Mouse (Mus musculus) CH12.LX (cell line): ENCODE measurements around the gene Arhgef40. TPM values are rescaled to one million over a fixed set of nuclear protein-coding genes. Genes with fewer than 3 reads are reported as not detected.

Experiments used
- DNase-seq: peaks from one replicate; pipeline ENCODE4 v3.0.0-alpha.2; 2013; ENCODE audit errors: extremely low read depth
- H3K27ac ChIP-seq: 2 replicates; pipeline ENCODE4 v1.5.1; 2012; ENCODE audit warnings: low read depth, mild to moderate bottlenecking, control low read depth, moderate library complexity; ENCODE audit not compliant: insufficient read depth
- H3K27me3 ChIP-seq: replicated peaks from 2 replicates; pipeline ENCODE3; 2012; ENCODE audit warnings: inconsistent platforms
- H3K36me3 ChIP-seq, 2 experiments: replicated peaks in 1 of 2; 2 replicates each; pipeline versions ENCODE3 to v1.6.1; 2012; ENCODE audit warnings: inconsistent platforms in 1 of 2, low read length in 1 of 2, mild to moderate bottlenecking in 1 of 2, mixed read lengths in 1 of 2, moderate library complexity in 1 of 2; ENCODE audit not compliant: control insufficient read depth in 1 of 2, insufficient read depth in 1 of 2
- H3K4me1 ChIP-seq, 2 experiments: 2 replicates each; pipeline ENCODE4 v1.6.1; 2012; ENCODE audit warnings: inconsistent platforms in 1 of 2, moderate library complexity in 1 of 2; ENCODE audit not compliant: insufficient read depth in 2 of 2, control insufficient read depth in 1 of 2
- H3K4me2 ChIP-seq: 2 replicates; pipeline ENCODE4 v1.6.1; 2012; ENCODE audit warnings: low read depth, mild to moderate bottlenecking, control low read depth; ENCODE audit not compliant: poor library complexity, insufficient read depth, severe bottlenecking
- H3K4me3 ChIP-seq, 3 experiments: fragments of 150-350 bp in 1 of 3; sonication (generic) in 1 of 3; replicated peaks in 1 of 3; 2 replicates each; pipeline versions ENCODE3 to v1.5.1; 2011 to 2012; ENCODE audit warnings: low read depth in 2 of 3, low read length in 2 of 3, mild to moderate bottlenecking in 2 of 3, moderate library complexity in 2 of 3, control low read depth in 1 of 3, improper control_type of control experiment in 1 of 3, inconsistent platforms in 1 of 3, mixed read lengths in 1 of 3; ENCODE audit not compliant: poor library complexity in 1 of 3
- H3K79me2 ChIP-seq: replicated peaks from 2 replicates; pipeline ENCODE4 v1.6.1; 2012; ENCODE audit warnings: mild to moderate bottlenecking, moderate library complexity; ENCODE audit not compliant: control insufficient read depth, poor library complexity, insufficient read depth, severe bottlenecking; ENCODE audit errors: extremely low read depth
- H3K9ac ChIP-seq: 2 replicates; pipeline ENCODE4 v1.6.1; 2012; ENCODE audit warnings: low read depth, mild to moderate bottlenecking, control low read depth, moderate library complexity; ENCODE audit not compliant: insufficient read depth
- H3K9me3 ChIP-seq: replicated peaks from 2 replicates; pipeline ENCODE3; 2012; ENCODE audit warnings: low read length, inconsistent platforms, mixed read lengths
- BHLHE40 ChIP-seq: IDR thresholded peaks from 2 replicates; pipeline ENCODE4 v1.6.1; 2011; ENCODE audit warnings: mild to moderate bottlenecking, low read depth, low read length, improper control_type of control experiment
- CHD2 ChIP-seq: IDR thresholded peaks from 2 replicates; pipeline ENCODE4 v1.6.1; 2011; ENCODE audit warnings: low read length, improper control_type of control experiment
- CTCF ChIP-seq, 2 experiments: IDR thresholded peaks in 1 of 2; conservative IDR thresholded peaks in 1 of 2; 2 replicates each; pipeline ENCODE4 v1.5.1; 2011 to 2012; ENCODE audit warnings: low read depth in 2 of 2, low read length in 2 of 2, improper control_type of control experiment in 1 of 2, inconsistent platforms in 1 of 2, mild to moderate bottlenecking in 1 of 2, moderate library complexity in 1 of 2
- ELF1 ChIP-seq: IDR thresholded peaks from 2 replicates; pipeline ENCODE4 v1.6.1; 2014; ENCODE audit warnings: low read depth, mild to moderate bottlenecking, inconsistent platforms, low read length, improper control_type of control experiment
- EP300 ChIP-seq: IDR thresholded peaks from 2 replicates; pipeline ENCODE4 v1.6.1; 2011; ENCODE audit warnings: low read length, improper control_type of control experiment
- GABPA ChIP-seq: IDR thresholded peaks from 2 replicates; pipeline ENCODE4 v1.6.1; 2012; ENCODE audit warnings: low read depth, low read length, improper control_type of control experiment, inconsistent platforms; ENCODE audit not compliant: insufficient replicate concordance
- IRF4 ChIP-seq: IDR thresholded peaks from 2 replicates; pipeline ENCODE4 v1.6.1; 2014; ENCODE audit warnings: low read depth, mild to moderate bottlenecking, inconsistent platforms, low read length, improper control_type of control experiment
- KAT2A ChIP-seq: IDR thresholded peaks from 2 replicates; pipeline ENCODE4 v1.6.1; 2012; ENCODE audit warnings: low read length, improper control_type of control experiment, inconsistent platforms; ENCODE audit not compliant: insufficient replicate concordance
- MAX ChIP-seq: IDR thresholded peaks from 2 replicates; pipeline ENCODE4 v1.6.1; 2011; ENCODE audit warnings: low read length, improper control_type of control experiment
- MAZ ChIP-seq: IDR thresholded peaks from 2 replicates; pipeline ENCODE4 v1.6.1; 2012; ENCODE audit warnings: low read depth, mild to moderate bottlenecking, inconsistent platforms, low read length, improper control_type of control experiment, moderate library complexity
- PAX5 ChIP-seq: IDR thresholded peaks from 2 replicates; pipeline ENCODE4 v1.6.1; 2012; ENCODE audit warnings: low read length, inconsistent platforms, mixed read lengths
- POLR2A ChIP-seq: IDR thresholded peaks from 2 replicates; pipeline ENCODE4 v1.6.1; 2011; ENCODE audit warnings: low read depth, mild to moderate bottlenecking, improper control_type of control experiment, low read length
- RAD21 ChIP-seq: IDR thresholded peaks from 2 replicates; pipeline ENCODE4 v1.6.1; 2011; ENCODE audit warnings: low read depth, mild to moderate bottlenecking, low read length, improper control_type of control experiment, moderate library complexity
- SIN3A ChIP-seq: IDR thresholded peaks from 2 replicates; pipeline ENCODE4 v1.6.1; 2012; ENCODE audit warnings: low read length, improper control_type of control experiment, inconsistent platforms
- TBP ChIP-seq: conservative IDR thresholded peaks from 2 replicates; pipeline ENCODE4 v1.6.1; 2011; ENCODE audit warnings: low read depth, low read length, improper control_type of control experiment
- TCF12 ChIP-seq: IDR thresholded peaks from 2 replicates; pipeline ENCODE4 v1.6.1; 2014; ENCODE audit warnings: low read depth, mild to moderate bottlenecking, inconsistent platforms, low read length, improper control_type of control experiment
- UBTF ChIP-seq: IDR thresholded peaks from 2 replicates; pipeline ENCODE4 v1.6.1; 2012; ENCODE audit warnings: low read depth, mild to moderate bottlenecking, inconsistent platforms, low read length, improper control_type of control experiment, moderate library complexity
- USF2 ChIP-seq: conservative IDR thresholded peaks from 2 replicates; pipeline ENCODE4 v1.6.1; 2011; ENCODE audit warnings: low read depth, low read length, improper control_type of control experiment
- ZMIZ1 ChIP-seq: IDR thresholded peaks from 2 replicates; pipeline ENCODE4 v1.6.1; 2012; ENCODE audit warnings: low read depth, mild to moderate bottlenecking, inconsistent platforms, low read length, improper control_type of control experiment
- dilution Hi-C: fragments of 300-500 bp; cut with MboI; formaldehyde crosslinking; loops from 2 replicates; pipeline ENCODE4 v1.14.3; 2020; ENCODE audit warnings: low sequenced_read_pairs; ENCODE audit not compliant: extremely low pct_unique_long_range_greater_than_20kb, extremely low pct_ligation_motif_present
- in situ Hi-C: fragments of 300-500 bp; cut with MboI; formaldehyde crosslinking; loops from 3 replicates; pipeline ENCODE4 v1.14.3; 2019; ENCODE audit warnings: low sequenced_read_pairs, low pct_ligation_motif_present, low pct_unique_long_range_greater_than_20kb, mixed read lengths
- polyA plus RNA-seq: library from polyadenylated mRNA; unstranded; fragments of >175 nt; gene quantifications from 2 replicates; pipeline ENCODE4 v1.2.1, GENCODE M21; 2012; ENCODE audit warnings: low read depth; ENCODE audit not compliant: insufficient read length
- total RNA-seq, 2 experiments: library from RNA; depleted of rRNA; stranded (reverse); fragments of 300-350 nt in 1 of 2; fragments of >200 nt in 1 of 2; gene quantifications; 2 replicates each; pipeline ENCODE4 v1.2.3; 2012 to 2014

The Arhgef40 gene
- total and polyA plus RNA-seq, 3 experiments: 0.62 to 3.8 (median 1.1) TPM

DNA sequence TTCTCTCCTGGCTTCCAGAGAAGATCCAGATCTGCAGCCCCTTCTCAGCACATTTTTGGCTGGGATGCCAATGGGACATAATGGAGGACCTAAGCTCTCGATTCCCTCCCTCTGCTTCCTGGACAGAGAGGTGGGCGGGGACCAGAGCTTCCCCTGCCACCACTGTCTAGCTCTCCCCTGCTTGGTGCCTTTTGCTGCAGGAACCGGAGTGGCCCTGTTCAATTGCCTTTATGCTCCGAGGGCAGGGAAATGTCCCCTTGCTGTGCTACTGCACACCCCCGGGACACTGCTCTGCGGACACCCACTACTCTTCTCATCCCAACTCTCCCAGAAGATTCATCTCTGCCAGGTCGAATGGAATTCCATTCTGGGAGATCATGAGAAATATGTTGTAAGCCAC is 20.6 kb downstream of the Arhgef40 start:
- Histone ChIP-seq H3K79me2 (no peaks in the 10 kb centered on the region), H3K27ac (no peak overlapping the region), H3K36me3 (peaks cover 21 to 59% of the 10 kb centered on the region in 2 experiments), H3K9ac (no peak overlapping the region), H3K27me3 (no peaks in the 10 kb centered on the region), H3K4me3 (no peak overlapping the region), H3K4me1 (peaks cover 6 to 22% of the 10 kb centered on the region in 2 experiments), H3K9me3 (no peaks in the 10 kb centered on the region), H3K4me2 (no peak overlapping the region)
- in situ Hi-C loops: no loop called here
- TF ChIP-seq IRF4: no peak
- TF ChIP-seq KAT2A: no peak
- TF ChIP-seq ZMIZ1: no peak
- dilution Hi-C loops: no loop called here
- DNase-seq: no peak

DNA sequence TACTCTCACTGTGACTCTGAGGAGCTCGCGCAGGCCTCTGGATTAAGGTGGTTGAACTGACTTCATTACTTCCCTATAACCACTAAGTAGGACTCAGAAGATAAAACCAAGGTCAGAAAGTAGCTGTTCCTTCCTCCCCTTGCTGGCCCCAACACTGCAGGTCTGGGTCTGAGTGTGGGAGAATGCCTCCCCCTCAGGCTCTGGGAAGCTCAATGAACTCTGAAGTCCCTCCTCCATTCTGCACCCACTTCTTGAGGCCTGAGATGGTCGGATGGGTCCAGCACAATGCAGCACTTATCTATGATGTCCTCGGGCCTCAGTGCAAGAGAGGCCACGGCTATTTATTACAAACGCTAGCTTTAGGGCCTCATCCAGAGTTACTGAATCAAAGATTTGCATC is 21.1 kb downstream of the Arhgef40 start:
- Histone ChIP-seq H3K4me3 (no peak overlapping the region), H3K4me2 (no peak overlapping the region), H3K36me3 (peaks cover 21 to 59% of the 10 kb centered on the region in 2 experiments), H3K27ac (no peak overlapping the region), H3K9ac (no peak overlapping the region), H3K27me3 (no peaks in the 10 kb centered on the region), H3K79me2 (no peaks in the 10 kb centered on the region), H3K9me3 (no peaks in the 10 kb centered on the region), H3K4me1 (peaks cover 6 to 25% of the 10 kb centered on the region in 2 experiments)
- in situ Hi-C loops (no loop called here), dilution Hi-C loops (no loop called here)
- no peak for DNase-seq
- TF ChIP-seq TBP: no peak
- TF ChIP-seq GABPA: no peak
- TF ChIP-seq SIN3A: no peak
- no peak for TF ChIP-seq USF2
- no peak for TF ChIP-seq CTCF (conservative IDR thresholded peaks at IDR 0.05 in 1 of 2, IDR thresholded peaks at IDR 0.05 in 1 of 2; ENCODE audit: low read depth in 2 of 2, low read length in 2 of 2)
- TF ChIP-seq ELF1: no peak
- TF ChIP-seq MAX: no peak
- no peak for TF ChIP-seq RAD21
- TF ChIP-seq BHLHE40: no peak
- no peak for TF ChIP-seq ZMIZ1
- TF ChIP-seq CHD2: no peak
- TF ChIP-seq POLR2A: no peak
- TF ChIP-seq PAX5: no peak
- TF ChIP-seq UBTF: no peak
- TF ChIP-seq IRF4: no peak
- no peak for TF ChIP-seq MAZ
- no peak for TF ChIP-seq KAT2A
- TF ChIP-seq EP300: no peak
- TF ChIP-seq TCF12: no peak
